Mouse (Mus musculus): ENCODE results near the gene Efcab12. TPM values are rescaled to one million over a fixed set of nuclear protein-coding genes. Genes with fewer than 3 reads are reported as not detected.
A peak's percentile ranks its signal among the peaks of the same experiment; 100 is the strongest.

The Efcab12 gene
- total and polyA plus RNA-seq, 3 experiments: 0.11 TPM; not detected in 2

GRCm38 (mm10) chr6:115772201-115772600, 66.0 kb downstream of the Efcab12 start:
- Histone ChIP-seq H3K4me1 (ENCODE audit: control insufficient read depth in 1 of 2, insufficient read depth in 2 of 2, low read length in 2 of 2) (peaks cover 14 to 25% of the 10 kb centered on the region in 2 experiments), H3K9me3 (replicated peaks; ENCODE audit: insufficient read depth, low read length) (no peaks in the 10 kb centered on the region)
- TF ChIP-seq MXI1 (IDR thresholded peaks at IDR 0.05; ENCODE audit: low read depth, low read length) (no peak), CTCF (IDR thresholded peaks at IDR 0.05 in 2 of 3, conservative IDR thresholded peaks at IDR 0.05 in 1 of 3; ENCODE audit: control insufficient read depth in 1 of 3, insufficient read depth in 1 of 3, low read depth in 2 of 3, low read length in 3 of 3, poor library complexity in 1 of 3, severe bottlenecking in 1 of 3) (peak; percentile 23 to 37 (median 28); a peak in 5 of 6 replicates), SMC3 (IDR thresholded peaks at IDR 0.05; ENCODE audit: low read depth, low read length) (peak; percentile 31), POLR2AphosphoS2 (IDR thresholded peaks at IDR 0.05; ENCODE audit: low read length) (no peak)

GRCm38 (mm10) chr6:115770852-115771251, 67.4 kb downstream of the Efcab12 start:
- Histone ChIP-seq H3K27me3 (ENCODE audit: control insufficient read depth in 1 of 2, insufficient read depth in 2 of 2, low read length in 2 of 2) (no peaks in the 10 kb centered on the region), H3K27ac (ENCODE audit: control insufficient read depth, low read depth, low read length) (no peak overlapping the region), H3K9me3 (replicated peaks; ENCODE audit: insufficient read depth, low read length) (no peaks in the 10 kb centered on the region), H3K4me1 (ENCODE audit: control insufficient read depth in 1 of 2, insufficient read depth in 2 of 2, low read length in 2 of 2) (peaks cover 7 to 15% of the 10 kb centered on the region in 2 experiments), H3K9ac (ENCODE audit: control insufficient read depth, low read depth, low read length, poor library complexity, severe bottlenecking) (no peak overlapping the region), H3K79me2 (ENCODE audit: control insufficient read depth, insufficient read depth, low read length, poor library complexity) (0 out of 2 replicates have a peak, but pooled peaks cover 2% of the 10 kb centered on the region), H3K36me3 (ENCODE audit: control insufficient read depth in 1 of 2, insufficient read depth in 2 of 2, low read length in 2 of 2) (peaks cover 0 to 14% of the 10 kb centered on the region in 2 experiments; a peak in 2 of 4 replicates), H3K4me3 (ENCODE audit: control insufficient read depth in 1 of 2, insufficient read depth in 1 of 2, low read depth in 2 of 2, low read length in 2 of 2) (no peak overlapping the region)
- no peak for DNase-seq (ENCODE audit: low read depth, low spot score)
- TF ChIP-seq POLR2AphosphoS5 (IDR thresholded peaks at IDR 0.05; ENCODE audit: borderline replicate concordance, low read depth, low read length): no peak
- no peak for TF ChIP-seq POLR2A (IDR thresholded peaks at IDR 0.05; ENCODE audit: control insufficient read depth in 1 of 2, insufficient read depth in 1 of 2, low read depth in 1 of 2, low read length in 2 of 2, poor library complexity in 1 of 2)
- TF ChIP-seq NELFE (IDR thresholded peaks at IDR 0.05; ENCODE audit: low read depth, low read length): no peak
- TF ChIP-seq TCF12 (IDR thresholded peaks at IDR 0.05; ENCODE audit: low read depth, low read length): no peak
- TF ChIP-seq MXI1 (IDR thresholded peaks at IDR 0.05; ENCODE audit: low read depth, low read length): no peak
- TF ChIP-seq SMC3 (IDR thresholded peaks at IDR 0.05; ENCODE audit: low read depth, low read length): no peak
- TF ChIP-seq USF2 (IDR thresholded peaks at IDR 0.05; ENCODE audit: borderline replicate concordance in 1 of 2, insufficient read depth in 1 of 2, low read depth in 1 of 2, low read length in 2 of 2): no peak
- no peak for TF ChIP-seq GABPA (IDR thresholded peaks at IDR 0.05; ENCODE audit: low read depth, low read length)
- TF ChIP-seq ZMIZ1 (IDR thresholded peaks at IDR 0.05; ENCODE audit: low read depth, low read length): no peak
- no peak for TF ChIP-seq ZNF384 (IDR thresholded peaks at IDR 0.05; ENCODE audit: low read depth, low read length)
- TF ChIP-seq CTCF (IDR thresholded peaks at IDR 0.05 in 2 of 3, conservative IDR thresholded peaks at IDR 0.05 in 1 of 3; ENCODE audit: control insufficient read depth in 1 of 3, insufficient read depth in 1 of 3, low read depth in 2 of 3, low read length in 3 of 3, poor library complexity in 1 of 3, severe bottlenecking in 1 of 3): no peak
- TF ChIP-seq HCFC1 (IDR thresholded peaks at IDR 0.05; ENCODE audit: low read depth, low read length): no peak
- no peak for TF ChIP-seq POLR2AphosphoS2 (IDR thresholded peaks at IDR 0.05; ENCODE audit: low read length)
- TF ChIP-seq UBTF (IDR thresholded peaks at IDR 0.05; ENCODE audit: borderline replicate concordance, insufficient read depth, low read depth, low read length): no peak
- no peak for TF ChIP-seq RCOR1 (IDR thresholded peaks at IDR 0.05; ENCODE audit: low read depth, low read length)
- no peak for TF ChIP-seq EP300 (IDR thresholded peaks at IDR 0.05; ENCODE audit: low read depth in 1 of 2, low read length in 2 of 2)
- no peak for TF ChIP-seq MYC (IDR thresholded peaks at IDR 0.05; ENCODE audit: low read depth, low read length)
- TF ChIP-seq JUND (IDR thresholded peaks at IDR 0.05; ENCODE audit: low read depth, low read length): no peak
- no peak for TF ChIP-seq BHLHE40 (IDR thresholded peaks at IDR 0.05; ENCODE audit: borderline replicate concordance, low read depth, low read length)

More at GRCm38 (mm10) chr6:115772201-115772600, 66.0 kb downstream of the Efcab12 start:
- Histone ChIP-seq H3K9ac (ENCODE audit: control insufficient read depth, low read depth, low read length, poor library complexity, severe bottlenecking) (no peak overlapping the region), H3K79me2 (ENCODE audit: control insufficient read depth, insufficient read depth, low read length, poor library complexity) (0 out of 2 replicates have a peak, but pooled peaks cover 2% of the 10 kb centered on the region), H3K4me3 (ENCODE audit: control insufficient read depth in 1 of 2, insufficient read depth in 1 of 2, low read depth in 2 of 2, low read length in 2 of 2) (no peak overlapping the region), H3K27me3 (ENCODE audit: control insufficient read depth in 1 of 2, insufficient read depth in 2 of 2, low read length in 2 of 2) (no peaks in the 10 kb centered on the region), H3K27ac (ENCODE audit: control insufficient read depth, low read depth, low read length) (no peak overlapping the region), H3K36me3 (ENCODE audit: control insufficient read depth in 1 of 2, insufficient read depth in 2 of 2, low read length in 2 of 2) (peaks cover 0 to 23% of the 10 kb centered on the region in 2 experiments; a peak in 2 of 4 replicates)
- no peak for DNase-seq (ENCODE audit: low read depth, low spot score)

Measured in MEL (cell line).